Mouse (Mus musculus): ENCODE measurements at regions not wholly inside any gene's neighbourhood (a gene's known extent, or its start where the extent isn't known, plus 50 kb on each side); places are given as distances from the start of the nearest gene placed in this dataset.
"Not testable (repeated sequence)": the region's sequence is repeated elsewhere in the genome, so short reads cannot be mapped to it uniquely, and the experiment has no call there.

DNA sequence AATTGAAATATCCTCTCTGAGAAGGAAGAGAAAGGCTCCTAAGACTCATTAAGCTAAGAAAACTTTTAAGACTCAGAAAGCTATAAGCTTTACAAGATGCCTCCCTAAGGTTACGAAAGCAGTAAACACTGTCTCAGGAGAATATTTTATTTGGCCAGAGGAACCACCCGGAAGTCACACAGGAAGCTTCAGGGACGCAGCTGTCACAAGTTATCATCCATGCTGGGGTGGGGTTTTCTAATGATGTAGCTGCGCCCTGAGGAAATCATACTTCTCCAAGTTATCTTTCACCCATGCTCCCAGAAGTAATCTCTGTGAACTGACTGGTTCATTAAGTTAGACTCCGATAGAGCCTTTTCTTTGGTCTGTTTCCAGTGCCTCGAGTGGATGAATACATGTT is 102.0 kb upstream of the Fam78b start:
- TF ChIP-seq POLR2A (IDR thresholded peaks at IDR 0.05; ENCODE audit: borderline replicate concordance, control insufficient read depth, low read depth, low read length) (no peak), CTCF (IDR thresholded peaks at IDR 0.05; ENCODE audit: control insufficient read depth, insufficient read depth, low read length) (no peak)
- 37% methylated on average over 6 of the region's 6 CpGs for WGBS
- no peak overlapping the region for H3K27ac ChIP-seq (ENCODE audit: control insufficient read depth, insufficient read depth, low read depth, low read length, poor library complexity)
- H3K4me3 ChIP-seq (replicated peaks; ENCODE audit: control insufficient read depth, low read depth, low read length), result no peak overlapping the region
- H3K4me1 ChIP-seq (ENCODE audit: control insufficient read depth, insufficient read depth, low read length), result no peaks in the 10 kb centered on the region; the same call in 1 of the 2 replicates

DNA sequence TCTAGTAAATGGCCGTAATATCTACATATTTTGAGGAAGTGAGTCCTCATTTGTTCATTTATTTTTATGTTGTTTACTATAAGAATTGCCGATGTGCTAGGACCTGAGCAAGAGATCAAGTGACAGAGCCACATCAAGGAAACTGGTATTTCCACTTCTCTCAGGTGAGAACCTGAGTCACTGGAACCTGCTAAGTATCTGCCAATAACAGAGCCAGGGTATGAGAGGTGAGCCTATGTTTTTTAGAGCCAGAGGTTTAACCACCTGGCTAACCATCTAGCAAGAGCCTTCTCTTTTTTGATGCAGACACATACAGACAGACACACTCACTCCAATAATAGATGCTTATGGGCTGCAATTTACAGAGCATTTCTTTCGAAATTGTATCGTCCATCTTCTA is 101.2 kb upstream of the Fam78b start:
- H3K27ac ChIP-seq (ENCODE audit: control insufficient read depth, insufficient read depth, low read depth, low read length, poor library complexity), result no peak overlapping the region
- no peak for TF ChIP-seq POLR2A (IDR thresholded peaks at IDR 0.05; ENCODE audit: borderline replicate concordance, control insufficient read depth, low read depth, low read length)
- TF ChIP-seq CTCF (IDR thresholded peaks at IDR 0.05; ENCODE audit: control insufficient read depth, insufficient read depth, low read length), result no peak
- WGBS, result 61% methylated on average over 4 of the region's 4 CpGs
- no peaks in the 10 kb centered on the region; the same call in 1 of the 2 replicates for H3K4me1 ChIP-seq (ENCODE audit: control insufficient read depth, insufficient read depth, low read length)
- no peak overlapping the region for H3K4me3 ChIP-seq (replicated peaks; ENCODE audit: control insufficient read depth, low read depth, low read length)

DNA sequence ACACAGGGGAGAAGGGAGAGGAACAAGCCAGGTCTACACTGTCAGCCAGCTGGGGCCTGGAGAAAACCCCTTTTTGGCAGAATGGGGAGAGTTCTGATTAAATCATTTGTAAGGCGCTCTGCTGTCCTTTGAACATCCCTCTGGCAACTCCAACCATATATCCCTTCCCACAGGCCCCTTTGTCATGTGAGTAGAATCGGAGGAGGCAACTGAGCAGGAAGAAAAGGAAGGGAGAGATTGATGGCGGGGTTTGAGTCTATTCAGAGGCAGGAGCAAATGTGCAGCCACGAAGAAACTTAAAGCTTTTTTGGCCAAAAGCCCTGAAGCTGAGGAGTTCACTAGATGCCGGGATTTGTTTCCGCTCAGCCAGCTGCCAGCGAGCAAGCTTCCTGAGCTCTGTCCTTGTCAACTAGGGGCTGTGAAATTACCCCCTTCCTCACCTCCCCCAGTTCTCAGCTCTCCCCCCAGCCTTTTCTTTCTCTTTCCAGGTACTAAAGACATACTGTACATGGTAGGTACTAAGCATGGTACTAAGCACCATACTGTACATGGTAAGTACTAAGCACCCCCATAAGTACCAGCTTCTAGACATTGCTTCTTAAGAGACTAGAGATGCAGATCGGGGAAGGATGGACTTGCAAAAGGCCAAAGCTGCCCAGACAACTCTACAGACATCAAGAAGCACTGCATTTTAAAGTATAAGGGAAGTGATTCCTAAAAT is 100.6 kb upstream of the Fam78b start:
- 63% methylated on average over 8 of the region's 8 CpGs for WGBS

DNA sequence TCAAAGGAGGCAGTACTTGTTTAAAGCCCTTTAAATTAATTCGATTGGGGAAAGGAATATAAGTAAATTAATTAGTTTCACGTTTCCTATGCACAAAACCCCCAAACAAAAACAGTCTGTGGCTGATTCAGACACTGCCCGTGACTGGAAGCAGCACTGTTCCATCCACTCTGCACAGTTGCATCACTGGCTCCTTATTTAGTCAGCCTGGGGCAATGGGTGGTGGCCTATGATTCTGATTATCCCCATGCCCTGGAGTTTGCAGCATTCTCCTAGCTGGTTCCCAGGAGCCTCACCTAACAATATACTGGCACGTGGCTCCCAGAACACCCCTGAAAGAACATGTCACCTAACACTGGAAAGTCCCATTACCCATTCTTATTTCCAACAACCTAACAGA is 99.6 kb upstream of the Fam78b start:
- Histone ChIP-seq H3K4me3 (replicated peaks; ENCODE audit: control insufficient read depth, low read depth, low read length) (no peak overlapping the region), H3K27ac (ENCODE audit: control insufficient read depth, insufficient read depth, low read depth, low read length, poor library complexity) (no peak overlapping the region), H3K4me1 (ENCODE audit: control insufficient read depth, insufficient read depth, low read length) (no peaks in the 10 kb centered on the region; the same call in 1 of the 2 replicates)
- WGBS, result 68% methylated on average over 4 of the region's 4 CpGs
- TF ChIP-seq CTCF (IDR thresholded peaks at IDR 0.05; ENCODE audit: control insufficient read depth, insufficient read depth, low read length), result no peak
- no peak for TF ChIP-seq POLR2A (IDR thresholded peaks at IDR 0.05; ENCODE audit: borderline replicate concordance, control insufficient read depth, low read depth, low read length)

More for the DNA sequence above, 100.6 kb upstream of the Fam78b start:
- Histone ChIP-seq H3K4me1 (ENCODE audit: control insufficient read depth, insufficient read depth, low read length) (no peaks in the 10 kb centered on the region; the same call in 1 of the 2 replicates), H3K4me3 (replicated peaks; ENCODE audit: control insufficient read depth, low read depth, low read length) (no peak overlapping the region), H3K27ac (ENCODE audit: control insufficient read depth, insufficient read depth, low read depth, low read length, poor library complexity) (no peak overlapping the region)
- TF ChIP-seq POLR2A (IDR thresholded peaks at IDR 0.05; ENCODE audit: borderline replicate concordance, control insufficient read depth, low read depth, low read length) (no peak), CTCF (IDR thresholded peaks at IDR 0.05; ENCODE audit: control insufficient read depth, insufficient read depth, low read length) (no peak)

DNA sequence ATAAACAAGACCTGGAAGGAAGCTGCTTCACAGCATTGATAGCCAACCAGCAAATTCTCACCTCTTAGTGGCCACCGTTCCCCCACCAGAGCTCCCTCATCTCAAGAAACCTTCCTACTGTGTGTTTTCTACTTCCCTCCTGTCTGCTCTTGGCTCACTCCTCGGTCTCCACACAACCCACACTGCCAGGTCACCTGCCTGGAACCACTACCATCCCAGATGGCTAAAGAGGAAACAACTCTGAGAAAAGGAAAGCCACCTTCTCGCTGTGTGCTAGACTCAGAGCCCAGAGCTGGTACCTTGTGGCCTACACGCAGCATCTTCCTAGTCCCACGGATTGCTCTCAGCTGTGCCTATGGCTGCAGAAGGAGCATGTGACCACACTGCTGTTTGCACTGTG is 97.8 kb upstream of the Fam78b start:
- Histone ChIP-seq H3K4me1 (ENCODE audit: control insufficient read depth, insufficient read depth, low read length) (no peaks in the 10 kb centered on the region; the same call in 1 of the 2 replicates), H3K4me3 (replicated peaks; ENCODE audit: control insufficient read depth, low read depth, low read length) (no peak overlapping the region), H3K27ac (ENCODE audit: control insufficient read depth, insufficient read depth, low read depth, low read length, poor library complexity) (no peak overlapping the region)
- TF ChIP-seq POLR2A (IDR thresholded peaks at IDR 0.05; ENCODE audit: borderline replicate concordance, control insufficient read depth, low read depth, low read length) (no peak), CTCF (IDR thresholded peaks at IDR 0.05; ENCODE audit: control insufficient read depth, insufficient read depth, low read length) (no peak)
- 59% methylated on average over 5 of the region's 5 CpGs for WGBS

DNA sequence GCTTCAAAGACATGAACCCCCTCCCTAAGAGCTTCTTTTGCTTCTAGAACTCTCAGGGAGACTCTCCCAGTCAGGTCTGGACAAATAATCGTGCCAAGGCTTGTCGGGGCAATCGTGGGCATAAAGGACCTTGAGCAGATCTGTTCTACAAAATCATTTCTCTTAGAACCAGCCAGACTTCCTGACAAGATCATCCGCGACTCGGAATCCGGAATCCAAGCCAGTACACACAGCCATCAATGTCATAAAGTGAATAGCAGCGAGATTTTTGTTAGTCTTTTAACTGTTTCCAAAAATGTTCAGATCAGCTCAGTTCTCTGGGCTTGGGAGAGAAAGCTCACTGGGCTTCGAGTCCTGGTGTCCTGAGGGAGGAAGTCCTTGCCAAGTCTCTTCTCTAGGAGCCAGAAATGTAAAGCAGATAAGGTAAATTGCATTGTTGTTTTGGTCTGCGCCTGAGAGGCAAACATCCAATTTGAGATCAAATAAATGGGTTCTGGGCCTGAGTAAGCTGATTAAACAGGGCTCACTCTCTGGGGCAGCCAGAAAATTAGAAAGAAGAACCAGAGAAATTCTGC is 92.9 kb upstream of the Fam78b start:
- no peak overlapping the region for H3K4me3 ChIP-seq (replicated peaks; ENCODE audit: control insufficient read depth, low read depth, low read length)
- no peaks in the 10 kb centered on the region for H3K4me1 ChIP-seq (ENCODE audit: control insufficient read depth, insufficient read depth, low read length)
- TF ChIP-seq POLR2A (IDR thresholded peaks at IDR 0.05; ENCODE audit: borderline replicate concordance, control insufficient read depth, low read depth, low read length), result no peak
- TF ChIP-seq CTCF (IDR thresholded peaks at IDR 0.05; ENCODE audit: control insufficient read depth, insufficient read depth, low read length), result no peak
- H3K27ac ChIP-seq (ENCODE audit: control insufficient read depth, insufficient read depth, low read depth, low read length, poor library complexity), result no peak overlapping the region
- 70% methylated on average over 10 of the region's 10 CpGs for WGBS

DNA sequence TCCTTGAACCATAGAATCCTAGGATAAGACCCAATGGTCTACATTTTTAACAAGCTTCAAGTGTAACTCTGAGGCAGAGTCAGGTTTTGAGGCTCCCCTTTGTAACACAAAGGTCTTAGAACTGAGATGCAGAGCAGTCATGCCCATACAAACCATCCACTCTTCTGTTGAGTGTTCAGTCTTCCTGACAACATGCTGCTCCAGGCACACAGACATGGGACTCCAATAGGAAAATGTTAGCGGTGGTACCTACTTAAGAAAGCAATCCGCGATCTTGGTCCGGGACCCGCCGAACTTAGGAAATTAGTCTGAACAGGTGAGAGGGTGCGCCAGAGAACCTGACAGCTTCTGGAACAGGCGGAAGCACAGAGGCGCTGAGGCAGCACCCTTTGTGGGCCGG is 89.0 kb upstream of the Fam78b start:
- WGBS, result 93% methylated on average over 8 of the region's 10 CpGs
- H3K4me1 ChIP-seq (ENCODE audit: control insufficient read depth, insufficient read depth, low read length); H3K27ac ChIP-seq (ENCODE audit: control insufficient read depth, insufficient read depth, low read depth, low read length, poor library complexity); H3K4me3 ChIP-seq (replicated peaks; ENCODE audit: control insufficient read depth, low read depth, low read length): not testable (repeated sequence)

DNA sequence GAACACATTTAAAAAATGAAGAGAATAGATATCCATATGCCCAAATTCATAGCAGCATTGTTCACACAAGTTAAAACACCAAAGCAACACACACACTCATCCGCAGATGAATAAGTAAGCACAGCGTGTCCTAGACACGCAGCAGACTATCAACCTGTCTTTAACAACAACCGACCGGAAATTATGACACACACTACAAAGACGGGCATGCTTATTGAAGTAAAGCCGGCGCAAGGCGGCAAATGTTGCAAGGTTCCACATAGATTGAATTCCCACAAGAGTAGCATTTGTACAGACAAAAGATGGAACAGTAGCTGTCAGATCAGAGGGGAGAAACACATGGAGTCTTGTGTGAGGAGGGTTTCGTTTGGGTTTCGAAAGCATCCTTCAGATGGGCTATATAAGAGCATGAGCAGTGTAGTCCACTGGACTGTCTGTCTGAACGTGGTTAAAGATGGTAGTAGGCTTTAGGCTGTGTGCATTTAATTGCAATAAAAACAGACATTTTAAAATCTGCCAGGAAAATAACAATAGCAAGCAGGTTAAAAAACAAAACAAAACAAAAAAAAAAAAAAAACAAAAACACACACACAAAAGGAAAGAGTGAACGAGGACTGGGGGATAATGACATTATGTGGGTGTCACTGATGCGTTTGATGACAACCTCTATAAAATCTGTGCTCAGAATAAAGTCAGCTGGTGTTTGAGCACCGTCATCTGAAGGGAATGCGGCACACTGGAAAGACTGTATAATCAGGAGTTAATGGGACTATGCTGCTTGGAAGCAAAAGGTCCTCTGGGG is 78.1 kb upstream of the Fam78b start:
- H3K4me1 ChIP-seq (ENCODE audit: control insufficient read depth, insufficient read depth, low read length), result no peaks in the 10 kb centered on the region
- 83% methylated on average over 16 of the region's 16 CpGs for WGBS
- TF ChIP-seq CTCF (IDR thresholded peaks at IDR 0.05; ENCODE audit: control insufficient read depth, insufficient read depth, low read length) (no peak), POLR2A (IDR thresholded peaks at IDR 0.05; ENCODE audit: borderline replicate concordance, control insufficient read depth, low read depth, low read length) (no peak)
- no peak overlapping the region for H3K4me3 ChIP-seq (replicated peaks; ENCODE audit: control insufficient read depth, low read depth, low read length)
- no peak overlapping the region for H3K27ac ChIP-seq (ENCODE audit: control insufficient read depth, insufficient read depth, low read depth, low read length, poor library complexity)
